Mouse (Mus musculus) liver, adult 2 months (tissue): ENCODE results near the gene Ppil1.

Source experiments
- CTCF ChIP-seq: fragments of 200-500 bp; IDR thresholded peaks from 2 replicates; pipeline ENCODE4 v1.5.1; 2011; ENCODE audit warnings: low read depth, low read length, control low read depth
- POLR2A ChIP-seq: fragments of 200-500 bp; IDR thresholded peaks from 2 replicates; pipeline ENCODE4 v1.6.1; 2011; ENCODE audit warnings: low read length, control low read depth; ENCODE audit not compliant: insufficient read depth; ENCODE audit errors: extremely low read depth

- TF ChIP-seq CTCF, result no peak
- no peak for TF ChIP-seq POLR2A
Measured at GRCm38 (mm10) chr17:29244912-29245311, 19.1 kb downstream of the Ppil1 start.
